Mouse (Mus musculus): ENCODE data around the gene Defb36. TPM values are rescaled to one million over a fixed set of nuclear protein-coding genes. Genes with fewer than 3 reads are reported as not detected.

Defb36 gene
- polyA plus RNA-seq, 1 experiment from 2014 or later, result not detected

- Histone ChIP-seq H3K27ac (no peak within 1 kb of the TSS), H3K9me3 (no peaks in the 10 kb centered on the region), H3K4me3 (peak within 1 kb of the TSS; percentile 32), H3K36me3 (replicated peaks) (no peaks in the 10 kb centered on the region), H3K4me1 (peaks cover 24% of the 10 kb centered on the region), H3K9ac (peak within 1 kb of the TSS; percentile 31), H3K27me3 (replicated peaks) (peaks cover 33% of the 10 kb centered on the region), H3K4me2 (peak within 1 kb of the TSS; percentile 55)
- ATAC-seq (replicated peaks), result no peak
- 2% methylated on average over 59 of the region's 59 CpGs for WGBS
These were observed 22.9 kb downstream of the Defb36 start, which contains the start of gene Rem1 for GRCm38 (mm10) chr2:152626774-152627591. TSS of gene Rem1 (plus strand) at chr2:152626951.

GRCm38 (mm10) chr2:152628066-152628465 lies 23.9 kb downstream of the Defb36 start:
- Histone ChIP-seq H3K36me3 (replicated peaks) (no peaks in the 10 kb centered on the region), H3K4me2 (no peak overlapping the region), H3K27me3 (replicated peaks) (peaks cover 33% of the 10 kb centered on the region), H3K27ac (no peak overlapping the region), H3K4me1 (peaks cover 24% of the 10 kb centered on the region), H3K9ac (no peak overlapping the region), H3K4me3 (no peak overlapping the region), H3K9me3 (no peaks in the 10 kb centered on the region)
- WGBS, result 48% methylated on average over 17 of the region's 17 CpGs
- no peak for ATAC-seq (replicated peaks)

DNA sequence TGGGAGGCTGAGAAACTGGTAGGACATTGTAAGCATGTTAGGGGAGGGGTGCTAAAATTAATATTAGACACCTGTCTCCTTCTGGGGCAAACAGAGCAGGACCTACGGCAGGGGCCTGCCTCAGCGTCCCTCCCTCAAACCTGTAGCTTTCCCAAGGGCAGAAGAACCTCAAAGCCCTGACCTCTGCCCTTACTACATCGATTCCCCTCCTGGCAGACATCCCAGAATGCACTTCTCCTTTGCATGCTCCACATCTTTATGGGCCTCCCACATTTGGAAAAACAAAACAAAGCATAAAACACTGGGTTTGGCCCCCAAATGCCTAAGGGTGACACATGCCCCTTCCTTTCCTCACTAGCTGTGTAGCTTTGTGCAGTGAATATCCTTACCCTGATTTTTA lies 25.1 kb downstream of the Defb36 start:
- 60% methylated on average over 3 of the region's 3 CpGs for WGBS
- Histone ChIP-seq H3K36me3 (replicated peaks) (no peaks in the 10 kb centered on the region), H3K27me3 (replicated peaks) (peaks cover 33% of the 10 kb centered on the region), H3K4me3 (no peak overlapping the region), H3K4me1 (peaks cover 28% of the 10 kb centered on the region), H3K27ac (no peak overlapping the region), H3K9me3 (no peaks in the 10 kb centered on the region), H3K4me2 (no peak overlapping the region), H3K9ac (no peak overlapping the region)
- no peak for ATAC-seq (replicated peaks)

- 91% methylated on average over 6 of the region's 6 CpGs for WGBS
- H3K4me3 ChIP-seq, result no peak overlapping the region
- no peaks in the 10 kb centered on the region for H3K9me3 ChIP-seq
These were observed 25.8 kb downstream of the Defb36 start for GRCm38 (mm10) chr2:152629904-152630303.

GRCm38 (mm10) chr2:152633334-152633733 lies 29.2 kb downstream of the Defb36 start:
- 45% methylated on average over 17 of the region's 17 CpGs for WGBS
- Histone ChIP-seq H3K9ac (no peak overlapping the region), H3K36me3 (replicated peaks) (no peaks in the 10 kb centered on the region)

More at GRCm38 (mm10) chr2:152629904-152630303, 25.8 kb downstream of the Defb36 start:
- H3K36me3 ChIP-seq (replicated peaks), result no peaks in the 10 kb centered on the region
- no peak overlapping the region for H3K4me2 ChIP-seq
- H3K27ac ChIP-seq, result no peak overlapping the region
- no peak for ATAC-seq (replicated peaks)
- no peak overlapping the region for H3K9ac ChIP-seq
- peaks cover 28% of the 10 kb centered on the region for H3K4me1 ChIP-seq
- H3K27me3 ChIP-seq (replicated peaks), result peaks cover 33% of the 10 kb centered on the region

DNA sequence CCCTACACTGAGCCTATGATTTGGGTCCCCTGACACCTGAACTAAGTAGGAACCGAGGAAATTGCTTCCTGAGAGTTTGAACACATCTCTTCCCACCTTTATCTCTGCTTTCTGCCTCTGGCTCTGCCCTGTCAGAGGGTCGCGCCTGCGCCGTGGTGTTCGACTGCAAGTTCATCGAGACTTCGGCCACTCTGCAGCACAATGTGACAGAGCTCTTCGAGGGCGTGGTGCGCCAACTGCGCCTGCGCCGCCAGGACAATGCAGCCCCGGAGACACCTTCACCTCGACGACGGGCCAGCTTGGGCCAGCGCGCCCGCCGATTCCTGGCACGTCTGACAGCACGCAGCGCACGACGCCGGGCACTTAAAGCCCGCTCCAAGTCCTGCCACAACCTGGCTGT lies 30.2 kb downstream of the Defb36 start:
- 0 out of 2 replicates have a peak, but pooled peaks cover 4% of the 10 kb centered on the region for H3K27me3 ChIP-seq (replicated peaks)
- WGBS, result 82% methylated on average over 29 of the region's 29 CpGs
- no peak overlapping the region for H3K27ac ChIP-seq
- no peaks in the 10 kb centered on the region for H3K36me3 ChIP-seq (replicated peaks)
- no peak overlapping the region for H3K4me3 ChIP-seq
- H3K9ac ChIP-seq, result no peak overlapping the region
- ATAC-seq (replicated peaks), result no peak
- no peak overlapping the region for H3K4me2 ChIP-seq
- no peaks in the 10 kb centered on the region for H3K9me3 ChIP-seq
- H3K4me1 ChIP-seq, result peaks cover 6% of the 10 kb centered on the region; the same call in 1 of the 2 replicates

More at GRCm38 (mm10) chr2:152633334-152633733, 29.2 kb downstream of the Defb36 start:
- Histone ChIP-seq H3K4me3 (no peak overlapping the region), H3K4me1 (peaks cover 4% of the 10 kb centered on the region; the same call in 1 of the 2 replicates), H3K4me2 (peak overlapping the region; percentile 19), H3K27ac (no peak overlapping the region), H3K27me3 (replicated peaks) (0 out of 2 replicates have a peak, but pooled peaks cover 12% of the 10 kb centered on the region), H3K9me3 (no peaks in the 10 kb centered on the region)
- no peak for ATAC-seq (replicated peaks)

GRCm38 (mm10) chr2:152636246-152637005 lies 32.3 kb downstream of the Defb36 start:
- Histone ChIP-seq H3K36me3 (replicated peaks) (no peaks in the 10 kb centered on the region), H3K27me3 (replicated peaks) (no peaks in the 10 kb centered on the region), H3K27ac (no peak overlapping the region), H3K4me2 (no peak overlapping the region), H3K9me3 (no peaks in the 10 kb centered on the region), H3K9ac (no peak overlapping the region), H3K4me3 (no peak overlapping the region), H3K4me1 (peaks cover 12% of the 10 kb centered on the region; the same call in 1 of the 2 replicates)
- WGBS, result 78% methylated on average over 23 of the region's 23 CpGs
- ATAC-seq (replicated peaks), result no peak

- Histone ChIP-seq H3K9me3 (no peaks in the 10 kb centered on the region), H3K27ac (no peak overlapping the region), H3K36me3 (replicated peaks) (no peaks in the 10 kb centered on the region), H3K4me1 (peaks cover 12% of the 10 kb centered on the region; the same call in 1 of the 2 replicates), H3K9ac (no peak overlapping the region), H3K4me3 (no peak overlapping the region), H3K27me3 (replicated peaks) (no peaks in the 10 kb centered on the region), H3K4me2 (no peak overlapping the region)
- ATAC-seq (replicated peaks), result no peak
- WGBS, result 90% methylated on average over 6 of the region's 6 CpGs
These were observed 32.8 kb downstream of the Defb36 start for GRCm38 (mm10) chr2:152637006-152637322.

- Histone ChIP-seq H3K4me1 (peaks cover 12% of the 10 kb centered on the region; the same call in 1 of the 2 replicates), H3K9me3 (no peaks in the 10 kb centered on the region), H3K27ac (no peak overlapping the region), H3K36me3 (replicated peaks) (no peaks in the 10 kb centered on the region), H3K4me3 (no peak overlapping the region), H3K4me2 (no peak overlapping the region), H3K9ac (no peak overlapping the region), H3K27me3 (replicated peaks) (no peaks in the 10 kb centered on the region)
- 89% methylated on average over 4 of the region's 4 CpGs for WGBS
- no peak for ATAC-seq (replicated peaks)
These were observed 33.3 kb downstream of the Defb36 start for GRCm38 (mm10) chr2:152637381-152637780.

DNA sequence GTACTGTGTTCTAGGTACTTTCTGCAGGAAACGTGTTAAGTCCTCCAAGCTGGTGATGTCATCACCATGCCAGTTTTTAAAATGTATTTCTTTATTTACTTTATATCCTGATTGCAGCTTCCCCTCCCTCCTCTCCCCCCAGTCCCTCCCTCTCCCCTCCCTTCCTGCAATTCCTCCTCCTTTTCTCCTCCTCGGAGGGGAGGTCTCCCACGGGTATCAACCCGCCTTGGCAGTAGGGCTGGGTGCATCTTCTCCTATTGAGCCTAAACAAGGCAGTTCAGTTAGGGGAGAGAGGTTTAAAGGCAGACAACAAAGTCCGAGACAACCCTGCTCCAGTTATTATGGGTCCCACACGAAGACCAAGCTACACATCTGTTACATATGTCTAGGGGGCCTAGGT lies 34.7 kb downstream of the Defb36 start:
- Histone ChIP-seq H3K4me1 (peaks cover 7% of the 10 kb centered on the region; the same call in 1 of the 2 replicates), H3K27ac (no peak overlapping the region), H3K9me3 (no peaks in the 10 kb centered on the region), H3K4me2 (no peak overlapping the region), H3K9ac (no peak overlapping the region), H3K27me3 (replicated peaks) (no peaks in the 10 kb centered on the region), H3K36me3 (replicated peaks) (no peaks in the 10 kb centered on the region), H3K4me3 (no peak overlapping the region)
- no peak for ATAC-seq (replicated peaks)
- 61% methylated on average over 6 of the region's 6 CpGs for WGBS

GRCm38 (mm10) chr2:152639406-152640113 lies 35.4 kb downstream of the Defb36 start:
- Histone ChIP-seq H3K27ac (no peak overlapping the region), H3K27me3 (replicated peaks) (no peaks in the 10 kb centered on the region), H3K4me3 (no peak overlapping the region), H3K4me1 (peaks cover 7% of the 10 kb centered on the region; the same call in 1 of the 2 replicates), H3K9ac (no peak overlapping the region), H3K36me3 (replicated peaks) (no peaks in the 10 kb centered on the region), H3K9me3 (no peaks in the 10 kb centered on the region), H3K4me2 (no peak overlapping the region)
- WGBS, result 9% methylated on average over 11 of the region's 11 CpGs
- ATAC-seq (replicated peaks), result no peak
